Mouse (Mus musculus): ENCODE results near the gene Son.

GRCm38 (mm10) chr16:91717399-91717798 is 70.1 kb downstream of the Son start:
- TF ChIP-seq ZNF384 (IDR thresholded peaks at IDR 0.05; ENCODE audit: low read depth, low read length), result no peak
- TF ChIP-seq CHD2 (IDR thresholded peaks at IDR 0.05; ENCODE audit: low read depth, low read length), result no peak
